Mouse (Mus musculus): Measurements from ENCODE around the gene Itm2c. TPM values are rescaled to one million over a fixed set of nuclear protein-coding genes. Genes with fewer than 3 reads are reported as not detected.

Itm2c gene
- polyA plus RNA-seq, 1 experiment from 2014 or later: 233 TPM

DNA sequence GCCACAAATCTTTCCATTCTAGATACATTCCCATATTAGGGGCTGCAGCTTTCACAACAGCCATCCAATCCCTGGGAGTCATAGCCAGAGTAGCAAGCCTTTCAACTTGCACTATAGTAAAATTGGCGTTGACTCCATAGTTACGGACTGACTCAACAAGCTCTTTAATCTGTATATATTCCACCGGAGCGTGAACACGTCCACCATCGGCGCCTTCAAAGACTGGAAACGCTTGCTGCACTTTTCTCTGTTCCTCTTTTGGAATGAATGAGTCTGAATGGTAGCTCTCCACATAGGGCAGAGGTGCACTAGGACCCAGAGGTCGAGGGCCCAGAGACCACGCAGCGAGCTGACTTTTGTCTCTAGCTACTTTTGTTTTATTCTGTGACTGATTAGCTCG, 12.1 kb upstream of the Itm2c start:
- ATAC-seq (replicated peaks): no peak
- no peaks in the 10 kb centered on the region for H3K27me3 ChIP-seq (replicated peaks)
- H3K4me3 ChIP-seq: no peak overlapping the region
- no peak overlapping the region for H3K9ac ChIP-seq
- no peaks in the 10 kb centered on the region for H3K4me1 ChIP-seq
- H3K27ac ChIP-seq: no peak overlapping the region
- 94% methylated on average over 12 of the region's 12 CpGs for WGBS
- H3K4me2 ChIP-seq: no peak overlapping the region
- no peaks in the 10 kb centered on the region for H3K36me3 ChIP-seq (replicated peaks)
- H3K9me3 ChIP-seq: peaks cover 3% of the 10 kb centered on the region; the same call in 1 of the 2 replicates

DNA sequence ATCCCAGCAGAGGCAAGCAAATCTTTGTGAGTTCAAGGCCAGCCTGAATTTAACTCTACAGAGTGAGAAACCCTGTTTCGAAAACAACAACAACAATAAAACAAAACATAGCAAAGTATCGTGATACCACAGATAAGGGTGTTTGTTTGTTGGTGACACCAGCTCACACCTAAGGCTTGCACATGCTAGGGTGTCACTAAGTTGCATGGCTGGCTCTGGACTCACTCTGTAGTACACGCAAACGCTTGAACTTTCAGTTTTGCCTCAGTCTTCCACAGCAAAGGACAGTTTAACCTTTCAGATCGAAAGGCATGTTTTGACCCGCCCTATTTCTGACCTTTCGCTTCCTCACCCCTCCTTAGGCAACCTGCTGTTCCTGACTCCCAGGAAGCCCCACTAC, 6.9 kb upstream of the Itm2c start:
- no peak for ATAC-seq (replicated peaks)
- H3K4me2 ChIP-seq: no peak overlapping the region
- no peaks in the 10 kb centered on the region for H3K27me3 ChIP-seq (replicated peaks)
- H3K4me3 ChIP-seq: no peak overlapping the region
- no peaks in the 10 kb centered on the region for H3K9me3 ChIP-seq
- no peak overlapping the region for H3K27ac ChIP-seq
- H3K9ac ChIP-seq: no peak overlapping the region
- 93% methylated on average over 7 of the region's 7 CpGs for WGBS
- no peaks in the 10 kb centered on the region for H3K36me3 ChIP-seq (replicated peaks)
- no peaks in the 10 kb centered on the region for H3K4me1 ChIP-seq

GRCm38 (mm10) chr1:85894748-85895360, 773 bp downstream of the Itm2c start:
- H3K4me2 ChIP-seq: peak overlapping the region; percentile 78
- peaks cover 52% of the 10 kb centered on the region for H3K4me1 ChIP-seq
- ATAC-seq (replicated peaks): peak; percentile 48
- no peaks in the 10 kb centered on the region for H3K9me3 ChIP-seq
- H3K27ac ChIP-seq: peak overlapping the region; percentile 89
- H3K27me3 ChIP-seq (replicated peaks): no peaks in the 10 kb centered on the region
- H3K36me3 ChIP-seq (replicated peaks): no peaks in the 10 kb centered on the region
- under 1% methylated on average over 30 of the region's 30 CpGs for WGBS
- H3K4me3 ChIP-seq: peak overlapping the region; percentile 73
- peak overlapping the region; percentile 73 for H3K9ac ChIP-seq

- H3K27me3 ChIP-seq (replicated peaks): no peaks in the 10 kb centered on the region
- H3K4me2 ChIP-seq: peak overlapping the region; percentile 78
- H3K9me3 ChIP-seq: no peaks in the 10 kb centered on the region
- peaks cover 58% of the 10 kb centered on the region for H3K4me1 ChIP-seq
- H3K9ac ChIP-seq: peak overlapping the region; percentile 73
- ATAC-seq (replicated peaks): peak; percentile 42
- H3K27ac ChIP-seq: peak overlapping the region; percentile 89
- no peaks in the 10 kb centered on the region for H3K36me3 ChIP-seq (replicated peaks)
- WGBS: 1% methylated on average over 15 of the region's 15 CpGs
- H3K4me3 ChIP-seq: peak overlapping the region; percentile 73
Measured at GRCm38 (mm10) chr1:85895391-85895837, 1.3 kb downstream of the Itm2c start.

DNA sequence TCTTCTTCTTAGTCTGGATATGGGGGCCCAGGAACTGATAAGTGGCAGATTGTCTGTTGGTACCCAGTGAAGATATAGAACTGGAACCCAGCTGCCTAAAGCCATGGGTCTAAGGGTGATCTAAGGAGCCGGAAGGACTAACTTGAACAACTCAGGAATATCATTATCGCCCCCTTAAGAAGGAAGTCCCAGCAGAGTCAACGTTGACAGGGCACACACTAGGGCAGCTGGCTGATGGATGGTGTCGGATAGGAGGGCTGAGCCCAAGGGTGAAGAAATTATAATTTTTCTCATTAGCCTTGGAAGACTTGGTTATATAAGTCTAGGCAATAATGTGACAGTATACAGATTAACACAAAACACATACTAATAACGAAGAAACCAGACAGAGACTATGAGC, 2.0 kb downstream of the Itm2c start:
- H3K4me3 ChIP-seq: peak overlapping the region; percentile 73
- peak overlapping the region; percentile 78 for H3K4me2 ChIP-seq
- H3K27me3 ChIP-seq (replicated peaks): no peaks in the 10 kb centered on the region
- no peak overlapping the region; the same call in 1 of the 2 replicates for H3K27ac ChIP-seq
- H3K4me1 ChIP-seq: peaks cover 65% of the 10 kb centered on the region
- ATAC-seq (replicated peaks): no peak
- H3K9ac ChIP-seq: peak overlapping the region; percentile 73
- 67% methylated on average over 5 of the region's 5 CpGs for WGBS
- no peaks in the 10 kb centered on the region for H3K9me3 ChIP-seq
- H3K36me3 ChIP-seq (replicated peaks): no peaks in the 10 kb centered on the region

DNA sequence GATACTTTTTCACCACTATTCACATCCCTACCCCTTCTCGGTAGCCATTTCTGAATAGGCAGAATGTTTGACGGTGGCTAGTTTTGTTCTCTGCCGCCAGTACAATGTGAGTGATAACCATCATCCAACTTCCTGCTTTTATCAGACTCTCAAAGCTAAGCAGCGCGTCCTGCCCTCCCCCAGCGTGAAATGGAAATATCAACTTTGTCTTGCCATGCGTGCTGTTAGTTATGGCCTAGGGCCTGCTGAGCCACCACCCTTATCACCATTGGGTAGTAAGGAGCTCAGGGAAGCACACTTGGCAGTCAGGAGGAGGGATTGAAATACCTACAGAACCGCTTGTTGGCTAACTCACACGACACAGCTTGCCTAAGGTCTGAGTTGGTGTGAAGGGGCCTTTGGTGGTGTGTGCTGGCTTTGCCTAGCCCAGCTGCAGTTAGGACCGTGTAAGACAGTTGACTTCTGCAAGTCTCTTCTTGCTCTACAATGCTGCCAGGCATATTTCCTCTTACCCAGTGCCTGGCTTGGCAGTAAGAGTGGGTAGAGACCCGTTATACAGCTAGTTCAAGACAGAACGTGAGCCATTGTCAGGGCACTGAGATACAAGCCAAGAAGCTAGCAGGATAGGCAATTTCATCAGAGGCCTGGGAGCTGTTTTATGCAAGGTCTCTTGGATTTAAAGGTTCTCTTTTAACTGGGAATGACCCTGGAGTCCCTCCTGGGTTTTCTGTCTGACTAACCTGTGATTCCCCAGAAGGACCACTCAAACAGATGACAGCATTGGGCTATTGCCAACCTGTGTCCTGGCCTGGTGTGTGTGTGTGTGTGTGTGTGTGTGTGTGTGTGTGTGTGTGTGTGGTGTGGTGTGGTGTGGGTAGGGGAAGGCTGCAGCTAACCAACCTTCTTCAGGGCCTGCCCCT, 3.0 kb downstream of the Itm2c start:
- Histone ChIP-seq H3K36me3 (replicated peaks) (no peaks in the 10 kb centered on the region), H3K4me3 (peak overlapping the region; percentile 73), H3K9me3 (no peaks in the 10 kb centered on the region), H3K27ac (peak overlapping the region; percentile 81), H3K27me3 (replicated peaks) (no peaks in the 10 kb centered on the region), H3K4me1 (peaks cover 74% of the 10 kb centered on the region), H3K9ac (no peak overlapping the region; the same call in 1 of the 2 replicates), H3K4me2 (peak overlapping the region; percentile 78)
- ATAC-seq (replicated peaks): no peak
- WGBS: 56% methylated on average over 12 of the region's 12 CpGs

DNA sequence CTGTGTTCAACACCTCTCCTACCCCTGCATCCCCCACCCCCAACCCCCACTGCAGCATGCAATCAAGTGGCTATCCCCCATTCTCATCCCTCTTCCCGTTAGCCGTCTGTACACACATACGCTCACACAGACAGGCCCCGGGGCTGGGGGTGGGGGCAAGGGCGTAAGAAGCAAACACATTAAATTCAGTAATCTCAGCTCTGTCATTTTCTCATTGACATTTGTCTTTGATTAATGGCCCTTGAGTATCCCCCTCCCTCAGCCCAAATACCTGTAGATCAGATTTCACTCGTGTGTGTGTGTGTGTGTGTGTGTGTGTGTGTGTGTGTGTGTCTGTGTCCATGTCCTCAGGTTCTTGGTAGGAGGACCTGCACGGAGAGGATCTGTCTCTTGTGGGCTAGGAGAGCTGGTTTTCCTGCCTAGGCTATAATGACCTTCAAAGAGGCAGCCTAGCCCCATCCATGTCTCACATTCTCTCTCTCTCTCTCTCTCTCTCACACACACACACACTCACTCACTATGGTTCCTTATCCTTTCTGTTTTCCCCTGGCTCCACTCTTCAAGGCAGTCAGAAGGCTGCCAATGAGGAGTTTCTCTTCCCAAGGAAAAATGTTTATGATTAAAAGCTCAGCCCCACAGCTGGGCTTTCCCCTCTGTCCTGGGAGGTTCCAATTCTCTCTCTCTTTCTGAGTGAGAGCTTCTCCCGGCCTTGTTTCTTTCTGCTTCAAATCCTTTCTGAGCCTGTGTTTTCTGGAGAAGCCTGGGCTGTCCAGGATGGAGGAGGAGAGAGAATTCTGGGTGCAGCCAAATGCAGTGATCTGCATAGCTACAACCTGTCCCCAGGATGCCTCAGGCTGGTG, 4.0 kb downstream of the Itm2c start:
- H3K9ac ChIP-seq: peak overlapping the region; percentile 23; the same call in 1 of the 2 replicates
- H3K4me1 ChIP-seq: peaks cover 81% of the 10 kb centered on the region
- no peaks in the 10 kb centered on the region for H3K27me3 ChIP-seq (replicated peaks)
- peak overlapping the region; percentile 78 for H3K4me2 ChIP-seq
- WGBS: 14% methylated on average over 8 of the region's 8 CpGs
- H3K9me3 ChIP-seq: no peaks in the 10 kb centered on the region
- no peak for ATAC-seq (replicated peaks)
- peak overlapping the region; percentile 81 for H3K27ac ChIP-seq
- H3K36me3 ChIP-seq (replicated peaks): 0 out of 2 replicates have a peak, but pooled peaks cover under 1% of the 10 kb centered on the region
- H3K4me3 ChIP-seq: peak overlapping the region; percentile 10

DNA sequence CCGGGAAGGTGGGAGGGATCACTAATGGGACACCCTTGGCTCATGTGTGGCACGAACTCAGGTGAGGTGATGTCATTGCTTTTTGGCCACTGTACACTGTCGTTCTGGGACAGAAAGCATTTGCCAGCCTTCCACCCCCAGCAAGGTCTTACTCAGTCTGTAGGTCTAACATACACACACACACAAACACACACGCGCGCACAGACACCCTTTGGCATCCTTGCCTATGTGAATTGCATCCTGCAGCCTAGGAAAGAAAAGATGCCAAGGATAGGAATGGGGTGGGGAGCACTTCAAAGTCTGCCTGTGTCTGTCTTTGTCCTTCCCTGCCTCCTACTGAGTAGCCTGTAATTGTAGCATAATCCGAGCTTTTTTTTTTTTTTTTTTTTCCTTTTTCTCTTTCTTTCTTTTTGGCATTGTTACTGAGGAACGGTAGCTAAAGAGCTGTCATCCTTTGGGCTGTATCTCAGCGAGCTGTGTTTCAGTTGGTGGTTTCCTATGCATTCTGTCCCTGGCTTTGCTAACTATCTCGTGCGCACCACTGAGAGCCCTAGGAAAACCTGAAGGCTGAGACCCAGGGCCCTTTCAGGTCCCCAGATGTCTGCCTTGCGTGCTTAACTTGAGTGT, 4.8 kb downstream of the Itm2c start:
- Histone ChIP-seq H3K4me2 (peak overlapping the region; percentile 78), H3K36me3 (replicated peaks) (peaks cover 8% of the 10 kb centered on the region; the same call in 1 of the 2 replicates), H3K4me1 (peaks cover 75% of the 10 kb centered on the region), H3K9me3 (no peaks in the 10 kb centered on the region), H3K27me3 (replicated peaks) (no peaks in the 10 kb centered on the region), H3K27ac (peak overlapping the region; percentile 81), H3K4me3 (peak overlapping the region; percentile 10), H3K9ac (peak overlapping the region; percentile 23)
- WGBS: 13% methylated on average over 12 of the region's 12 CpGs
- ATAC-seq (replicated peaks): no peak

DNA sequence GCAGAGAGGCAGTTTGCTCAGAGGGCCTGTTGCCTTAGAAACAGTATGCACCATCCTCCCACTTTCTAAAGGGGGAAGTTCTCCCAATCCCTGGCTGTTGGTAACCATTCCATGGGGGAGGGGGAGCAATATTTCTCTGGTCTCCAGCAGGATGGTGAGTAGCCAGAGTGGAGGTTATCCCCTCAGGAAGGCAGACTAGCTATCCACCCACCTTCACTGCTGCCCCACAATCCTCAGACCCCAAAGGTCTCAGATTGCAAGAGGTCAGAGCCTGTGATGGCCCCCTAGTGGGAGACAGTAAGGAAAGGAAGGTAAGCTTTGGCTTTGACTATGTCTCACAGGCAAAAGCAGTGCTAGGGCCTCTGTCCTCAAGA, 5.3 kb downstream of the Itm2c start:
- Histone ChIP-seq H3K4me3 (0 out of 2 replicates have a peak overlapping the region, but pooled peaks have one; percentile 10), H3K4me2 (peak overlapping the region; percentile 78), H3K9ac (no peak overlapping the region), H3K27ac (peak overlapping the region; percentile 81), H3K9me3 (no peaks in the 10 kb centered on the region), H3K36me3 (replicated peaks) (peaks cover 11% of the 10 kb centered on the region; the same call in 1 of the 2 replicates), H3K27me3 (replicated peaks) (no peaks in the 10 kb centered on the region), H3K4me1 (peaks cover 73% of the 10 kb centered on the region)
- ATAC-seq (replicated peaks): no peak

DNA sequence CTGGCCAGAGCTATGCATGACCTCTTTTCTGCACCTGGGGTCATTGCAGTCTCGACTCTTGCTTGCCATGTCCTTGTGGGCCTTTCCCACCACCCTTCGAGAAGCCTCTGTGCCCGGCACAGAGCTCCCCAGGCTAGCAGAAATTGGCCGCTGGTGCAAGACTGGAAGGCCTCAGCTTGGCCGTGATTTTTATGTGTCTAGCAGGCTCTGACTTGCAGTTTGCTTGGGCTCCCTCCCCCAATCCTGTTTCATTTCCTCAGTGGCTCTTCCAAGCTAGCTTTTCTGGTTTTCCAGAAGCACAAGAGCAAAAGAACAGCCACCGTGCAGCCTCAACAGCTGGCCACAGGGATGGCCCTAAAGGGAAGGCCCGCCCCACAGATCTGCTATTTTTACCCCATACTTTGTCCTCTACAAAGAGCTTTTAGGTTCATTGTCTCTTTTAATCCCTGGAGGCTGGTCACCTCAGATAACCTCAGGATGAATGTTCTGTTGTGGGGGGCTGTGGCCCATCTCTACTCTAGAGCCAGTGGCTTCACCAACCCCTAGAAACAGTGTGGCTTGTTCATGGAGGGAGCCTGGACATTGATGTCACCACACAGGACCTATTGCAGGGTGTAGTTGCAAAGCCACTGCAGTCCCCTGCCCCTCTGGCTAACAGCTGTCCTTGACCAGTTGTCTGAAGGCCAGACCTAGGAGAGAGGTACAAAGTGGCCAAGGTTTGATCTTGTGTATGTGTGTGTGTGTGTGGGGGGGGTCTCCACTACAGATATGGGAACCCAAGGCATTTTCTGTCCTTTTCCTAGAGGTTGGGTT, 6.6 kb downstream of the Itm2c start:
- H3K4me3 ChIP-seq: no peak overlapping the region
- peak overlapping the region; percentile 64 for H3K27ac ChIP-seq
- H3K4me1 ChIP-seq: peaks cover 71% of the 10 kb centered on the region
- WGBS: 56% methylated on average over 7 of the region's 7 CpGs
- no peak overlapping the region for H3K9ac ChIP-seq
- H3K4me2 ChIP-seq: no peak overlapping the region
- H3K27me3 ChIP-seq (replicated peaks): no peaks in the 10 kb centered on the region
- no peak for ATAC-seq (replicated peaks)
- H3K9me3 ChIP-seq: no peaks in the 10 kb centered on the region
- H3K36me3 ChIP-seq (replicated peaks): peaks cover 24% of the 10 kb centered on the region
